Mouse (Mus musculus): ENCODE data around the gene Ces1h. TPM values are rescaled to one million over a fixed set of nuclear protein-coding genes. Genes with fewer than 3 reads are reported as not detected.
"Not testable (repeated sequence)": the region's sequence is repeated elsewhere in the genome, so short reads cannot be mapped to it uniquely, and the experiment has no call there.

The Ces1h gene
- not detected in 2 replicates for total RNA-seq (2014; fragmentation: Nextera tagmentation)
- not detected in 2 replicates for total RNA-seq (2017)

GRCm38 (mm10) chr8:93379625-93380024, at the start of gene Ces1h:
Gene Ces1h, minus strand, starts transcription at chr8:93379725.
- ATAC-seq (replicated peaks; ENCODE audit: poor library complexity, severe bottlenecking) = no peak

- ATAC-seq (replicated peaks; ENCODE audit: poor library complexity, severe bottlenecking) = no peak
Measured at GRCm38 (mm10) chr8:93427195-93427594, 47.7 kb upstream of the Ces1h start.

- no peak for ATAC-seq (replicated peaks; ENCODE audit: poor library complexity, severe bottlenecking)
Measured at GRCm38 (mm10) chr8:93415387-93415786, 35.9 kb upstream of the Ces1h start.

- no peak for ATAC-seq (replicated peaks; ENCODE audit: poor library complexity, severe bottlenecking)
Measured at GRCm38 (mm10) chr8:93408830-93409229, 29.3 kb upstream of the Ces1h start.

- ATAC-seq (replicated peaks; ENCODE audit: poor library complexity, severe bottlenecking) = no peak
Measured at GRCm38 (mm10) chr8:93399698-93400097, 20.2 kb upstream of the Ces1h start.

- ATAC-seq (replicated peaks; ENCODE audit: poor library complexity, severe bottlenecking) = no peak
Measured at GRCm38 (mm10) chr8:93398044-93398443, 18.5 kb upstream of the Ces1h start.

GRCm38 (mm10) chr8:93394079-93394619, 14.6 kb upstream of the Ces1h start:
- ATAC-seq (replicated peaks; ENCODE audit: poor library complexity, severe bottlenecking) = not testable (repeated sequence)

GRCm38 (mm10) chr8:93369481-93369880, 10.0 kb downstream of the Ces1h start:
- ATAC-seq (replicated peaks; ENCODE audit: poor library complexity, severe bottlenecking) = no peak

GRCm38 (mm10) chr8:93360113-93360512, 19.4 kb downstream of the Ces1h start:
- ATAC-seq (replicated peaks; ENCODE audit: poor library complexity, severe bottlenecking) = no peak

GRCm38 (mm10) chr8:93339531-93339930, 40.0 kb downstream of the Ces1h start:
- ATAC-seq (replicated peaks; ENCODE audit: poor library complexity, severe bottlenecking) = no peak

GRCm38 (mm10) chr8:93337207-93337606, 42.3 kb downstream of the Ces1h start, which contains the start of gene Ces1g:
Gene Ces1g, minus strand, starts transcription at chr8:93337308.
- no peak for ATAC-seq (replicated peaks; ENCODE audit: poor library complexity, severe bottlenecking)

GRCm38 (mm10) chr8:93332703-93333102, 46.8 kb downstream of the Ces1h start:
- no peak for ATAC-seq (replicated peaks; ENCODE audit: poor library complexity, severe bottlenecking)

- ATAC-seq (replicated peaks; ENCODE audit: poor library complexity, severe bottlenecking) = no peak
Measured at GRCm38 (mm10) chr8:93331151-93331550, 48.4 kb downstream of the Ces1h start.

GRCm38 (mm10) chr8:93325123-93325522, 54.4 kb downstream of the Ces1h start:
- no peak for ATAC-seq (replicated peaks; ENCODE audit: poor library complexity, severe bottlenecking)

GRCm38 (mm10) chr8:93317031-93317430, 62.5 kb downstream of the Ces1h start:
- ATAC-seq (replicated peaks; ENCODE audit: poor library complexity, severe bottlenecking) = no peak

- no peak for ATAC-seq (replicated peaks; ENCODE audit: poor library complexity, severe bottlenecking)
Measured at GRCm38 (mm10) chr8:93315557-93315956, 64.0 kb downstream of the Ces1h start.

Other genes starting within 250 kb of the Ces1h start
- gene Ces1c, start 248.4 kb downstream of the Ces1h start, total RNA-seq (2014; fragmentation: Nextera tagmentation) = not detected in 2 replicates
- gene Ces1c, start 248.4 kb downstream of the Ces1h start, total RNA-seq (2017) = not detected in 2 replicates
- not detected in 2 replicates for gene Ces1d, start 181.9 kb downstream of the Ces1h start, total RNA-seq (2014; fragmentation: Nextera tagmentation)
- gene Ces1d, start 181.9 kb downstream of the Ces1h start, total RNA-seq (2017) = 4.0 TPM in 1 of 2 replicates, not detected in the other
- not detected in 2 replicates for gene Ces1e, start 150.1 kb downstream of the Ces1h start, total RNA-seq (2014; fragmentation: Nextera tagmentation)
- gene Ces1e, start 150.1 kb downstream of the Ces1h start, total RNA-seq (2017) = not detected in 2 replicates
- gene Ces1f, start 100.0 kb downstream of the Ces1h start, total RNA-seq (2014; fragmentation: Nextera tagmentation) = not detected in 2 replicates
- gene Ces1f, start 100.0 kb downstream of the Ces1h start, total RNA-seq (2017) = not detected in 2 replicates
- not detected in 2 replicates for gene Ces1g, start 42.4 kb downstream of the Ces1h start, total RNA-seq (2014; fragmentation: Nextera tagmentation)
- not detected in 2 replicates for gene Ces1g, start 42.4 kb downstream of the Ces1h start, total RNA-seq (2017)
- gene Ces5a, start 156.1 kb upstream of the Ces1h start, total RNA-seq (2014; fragmentation: Nextera tagmentation) = not detected in 2 replicates
- not detected in 2 replicates for gene Ces5a, start 156.1 kb upstream of the Ces1h start, total RNA-seq (2017)